Mouse (Mus musculus): ENCODE results near the gene Wdr81.
"Not testable (repeated sequence)": the region's sequence is repeated elsewhere in the genome, so short reads cannot be mapped to it uniquely, and the experiment has no call there.

The Wdr81 gene

DNA sequence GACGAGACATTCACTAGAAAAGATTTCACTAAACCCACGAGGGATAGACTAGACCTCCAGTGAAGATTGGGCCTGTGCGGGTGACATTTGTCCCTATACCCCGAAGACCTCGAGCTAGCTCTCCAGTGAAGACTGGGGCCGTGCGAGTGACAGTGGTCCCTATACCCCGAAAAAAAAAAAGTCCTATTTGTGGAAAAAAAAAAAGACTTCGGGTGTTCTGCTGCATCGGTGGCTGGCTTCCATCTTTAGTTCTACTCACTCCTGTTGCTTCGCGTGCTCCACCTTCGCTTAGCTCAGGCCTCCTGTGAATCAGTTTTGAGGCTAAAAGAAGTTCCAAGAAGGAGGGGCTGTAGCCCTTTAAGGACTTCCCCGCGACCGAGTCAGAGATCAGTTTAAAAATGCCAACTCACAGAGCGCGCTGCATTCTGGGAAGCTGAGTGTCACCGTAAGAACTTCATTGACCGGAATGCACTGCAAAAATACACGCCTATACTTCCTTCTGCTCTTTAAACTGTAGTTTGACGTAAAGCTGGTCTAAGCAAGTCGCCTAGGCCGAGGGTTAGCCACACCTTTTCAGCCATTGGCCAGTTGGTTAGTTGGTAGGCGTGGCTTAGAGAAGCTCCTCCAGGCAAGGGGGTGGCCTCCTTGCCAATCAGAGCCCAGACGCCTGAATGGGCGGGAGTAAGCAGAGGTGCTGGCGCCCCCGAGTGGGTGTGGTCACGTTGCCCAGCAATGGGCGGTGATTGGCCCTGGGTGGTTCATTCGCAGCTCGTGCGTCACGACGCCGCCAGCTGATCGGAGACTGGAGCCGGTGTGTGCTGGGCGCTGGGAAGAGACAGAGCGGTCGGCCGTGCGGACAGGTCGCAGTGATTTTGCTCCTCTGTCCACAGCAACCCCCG is 6.6 kb upstream of the Wdr81 start, which contains the start of gene Tlcd2:
Tlcd2 (plus strand) TSS at position 872 of the 899 bp plus-strand sequence.
- DNase-seq (ENCODE audit: inconsistent ontology term), result peak; percentile 100

DNA sequence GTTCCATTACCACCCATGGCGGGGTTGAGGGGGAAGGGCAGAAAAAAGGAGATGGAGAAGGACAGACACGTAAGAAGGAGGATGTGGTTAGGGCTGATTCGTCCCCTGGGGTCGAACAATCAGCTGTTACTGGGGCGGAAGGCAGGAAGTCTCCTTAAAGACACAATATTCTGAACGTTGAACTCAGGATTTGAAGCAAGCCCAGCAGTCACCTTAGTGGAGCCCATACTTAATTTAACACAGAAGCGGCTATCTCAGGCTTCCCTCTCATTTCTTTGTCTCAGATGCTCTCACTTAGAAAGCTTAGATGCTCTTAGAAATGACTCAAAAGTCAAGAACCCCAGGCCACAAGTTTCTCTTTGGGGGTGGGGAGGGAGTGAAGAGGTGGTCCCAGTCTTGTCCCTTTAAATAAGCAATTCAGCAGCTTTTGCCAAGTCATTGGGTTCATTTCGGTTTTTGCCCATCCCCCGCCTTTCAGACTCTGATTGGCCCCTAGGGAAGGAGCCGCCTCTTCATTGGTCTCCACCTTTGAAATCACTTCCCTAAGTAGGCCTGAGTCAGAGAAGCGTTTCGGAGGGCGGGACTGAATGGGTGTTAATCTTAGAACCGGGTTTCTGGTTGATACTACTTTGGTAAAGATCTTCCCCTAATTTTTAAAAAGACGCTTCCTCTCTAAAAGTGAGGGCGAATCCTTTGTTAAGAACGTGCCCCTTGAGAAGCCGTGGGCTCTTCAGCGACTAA is 5.8 kb upstream of the Wdr81 start:
- peak; percentile 93 for DNase-seq (ENCODE audit: inconsistent ontology term)

DNA sequence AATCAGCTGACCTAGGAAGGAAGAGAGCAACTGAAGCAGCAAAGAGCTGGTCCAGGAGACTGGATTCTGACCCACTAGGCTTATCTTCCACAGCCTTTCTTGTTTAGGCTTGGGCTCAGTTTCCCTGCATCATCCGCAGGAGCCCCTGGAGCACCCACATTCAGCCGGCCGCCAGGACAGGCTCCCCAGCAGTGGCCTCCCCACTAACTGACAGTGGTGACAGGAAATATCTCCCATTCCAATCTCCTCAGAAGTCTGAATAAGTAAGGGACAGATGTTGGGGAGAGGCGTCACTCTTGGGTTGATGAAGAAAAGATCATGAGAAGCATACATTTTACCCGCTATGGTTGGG is 5.2 kb upstream of the Wdr81 start:
- no peak for DNase-seq (ENCODE audit: inconsistent ontology term)

DNA sequence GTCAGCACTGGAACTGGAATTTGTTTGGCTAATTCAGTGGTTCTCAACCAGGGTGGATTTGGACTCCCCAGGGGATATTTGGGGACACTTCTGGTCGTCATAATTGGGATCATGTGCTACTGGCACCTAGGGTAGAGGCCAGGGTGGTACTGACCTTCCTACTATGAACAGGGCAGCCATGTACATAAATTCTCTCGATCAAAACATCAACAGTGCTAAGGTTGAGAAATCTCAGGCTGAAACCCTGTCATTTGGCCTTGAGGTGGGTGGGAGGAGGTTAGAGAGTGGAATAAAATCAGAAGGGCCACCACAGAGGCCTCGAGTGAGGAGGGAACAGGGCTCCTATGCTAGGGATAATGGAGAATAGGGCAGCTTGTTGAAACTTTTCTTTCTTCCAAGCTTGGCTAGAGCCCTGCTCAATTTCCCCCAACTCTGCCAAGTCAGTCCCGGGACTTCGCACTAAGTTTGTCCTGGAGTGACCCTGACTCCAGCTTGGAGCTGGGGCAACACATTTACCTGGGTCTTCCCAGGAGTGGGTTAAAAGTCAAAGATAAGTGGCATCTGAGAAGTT is 4.7 kb upstream of the Wdr81 start:
- peak; percentile 16 for DNase-seq (ENCODE audit: inconsistent ontology term)

DNA sequence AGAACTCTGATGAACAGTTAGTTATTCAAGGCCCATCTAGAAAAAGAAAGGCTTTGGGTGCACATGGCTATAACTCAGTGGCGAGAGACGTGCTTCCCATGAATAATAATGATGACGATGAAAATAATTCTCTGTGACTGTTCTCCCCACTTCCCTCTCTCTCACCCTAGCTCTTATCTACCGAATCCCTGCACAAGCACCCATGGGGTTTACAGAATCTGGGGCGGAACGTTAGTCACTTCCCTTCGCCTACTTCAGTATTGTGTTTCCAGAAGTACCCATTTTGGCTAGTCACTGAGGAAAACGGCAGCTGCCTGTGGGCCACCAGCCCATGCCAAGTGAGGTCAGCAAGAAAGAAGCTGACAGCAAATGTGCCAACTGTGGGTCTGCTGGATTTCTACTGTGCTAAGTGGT is 4.1 kb upstream of the Wdr81 start:
- peak; percentile 73 for DNase-seq (ENCODE audit: inconsistent ontology term)

DNA sequence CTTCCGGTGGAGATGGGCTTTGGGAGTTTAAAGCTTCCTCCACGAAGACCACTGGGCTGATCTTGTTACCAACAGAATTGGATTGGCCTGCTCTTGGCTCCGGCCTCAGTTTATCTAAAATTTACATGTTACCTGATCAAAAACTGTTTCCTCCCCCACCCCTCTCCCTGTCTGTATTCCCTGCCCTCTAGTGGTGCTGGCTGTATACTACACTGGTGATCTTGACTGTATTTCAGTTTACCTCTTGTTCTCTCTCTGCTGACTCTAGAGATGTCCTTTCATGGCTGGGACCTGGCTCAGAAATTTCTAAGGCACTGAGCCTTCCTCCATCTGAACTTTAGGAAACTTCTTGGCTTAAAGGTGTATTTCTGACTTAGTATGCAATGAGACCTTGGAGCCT is 3.7 kb upstream of the Wdr81 start:
- DNase-seq (ENCODE audit: inconsistent ontology term), result peak; percentile 29

DNA sequence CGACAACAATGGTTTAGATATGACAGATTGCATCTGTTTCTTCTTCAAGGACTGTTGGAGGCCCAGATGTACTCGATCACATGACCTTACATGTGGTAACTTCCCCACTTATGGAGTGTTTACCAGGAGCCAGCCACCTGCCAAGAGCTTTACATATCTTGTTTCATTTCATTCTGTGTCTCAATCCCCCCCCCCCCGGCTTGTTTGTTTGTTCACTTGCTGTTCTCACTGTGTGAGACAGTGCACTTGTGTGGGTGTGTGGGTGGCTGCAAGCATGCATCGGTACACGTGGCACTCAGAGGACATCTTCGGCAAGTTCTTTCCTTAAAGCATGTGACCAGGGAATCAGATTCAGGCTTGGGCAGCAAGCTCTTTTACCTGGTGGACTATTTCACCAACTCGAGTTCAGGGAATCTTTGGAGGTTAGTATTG is 1.9 kb upstream of the Wdr81 start:
- no peak for DNase-seq (ENCODE audit: inconsistent ontology term)

DNA sequence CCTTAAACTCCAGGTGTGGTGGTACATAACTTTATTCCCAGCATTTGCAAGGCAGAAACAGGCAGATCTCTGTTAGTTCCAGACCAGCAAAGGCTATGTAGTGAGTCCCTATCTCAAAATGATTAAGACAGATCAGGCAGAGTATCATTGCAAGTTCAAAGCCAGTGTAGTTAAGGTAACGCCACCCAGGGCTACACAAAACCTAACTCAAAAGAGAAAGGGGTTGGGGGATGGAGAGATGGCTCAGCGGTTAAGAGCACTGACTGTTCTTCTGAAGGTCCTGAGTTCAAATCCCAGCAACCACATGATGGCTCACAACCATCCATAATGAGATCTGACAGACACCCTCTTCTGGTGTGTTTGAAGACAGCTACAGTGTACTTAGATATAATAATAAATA is 1.5 kb upstream of the Wdr81 start:
- DNase-seq (ENCODE audit: inconsistent ontology term), result not testable (repeated sequence)

DNA sequence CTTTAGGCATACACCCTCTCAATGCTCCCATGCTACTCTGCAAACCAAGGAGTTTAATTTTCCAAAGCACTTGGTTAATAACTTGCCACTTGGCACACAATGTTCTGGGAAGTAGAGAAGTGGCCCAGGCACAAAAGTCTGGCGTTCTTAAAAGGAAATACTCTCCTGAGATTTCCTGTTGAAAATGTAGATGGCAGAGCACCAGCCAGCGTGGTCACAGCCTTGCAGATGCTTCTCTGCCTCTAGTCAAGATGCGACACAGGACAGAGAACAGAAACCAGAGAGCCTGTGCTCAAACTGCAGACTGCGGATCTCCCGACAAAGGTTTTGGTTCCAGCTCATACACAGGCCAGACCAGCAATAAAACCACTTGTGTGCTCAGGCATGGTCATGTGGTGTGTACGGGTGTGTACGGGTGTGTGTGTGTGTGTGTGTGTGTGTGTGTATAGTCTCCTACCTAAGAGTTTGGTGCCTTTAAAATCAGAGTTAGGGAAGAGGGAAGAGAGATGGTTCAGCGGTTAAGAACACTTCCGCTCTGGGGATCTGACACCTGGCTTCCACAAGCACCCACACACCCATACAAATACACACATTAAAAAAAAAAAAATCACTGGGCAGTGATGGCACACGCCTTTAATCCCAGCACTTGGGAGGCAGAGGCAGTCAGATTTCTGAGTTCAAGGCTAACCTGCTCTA is 672 bp upstream of the Wdr81 start:
- DNase-seq (ENCODE audit: inconsistent ontology term), result no peak

DNA sequence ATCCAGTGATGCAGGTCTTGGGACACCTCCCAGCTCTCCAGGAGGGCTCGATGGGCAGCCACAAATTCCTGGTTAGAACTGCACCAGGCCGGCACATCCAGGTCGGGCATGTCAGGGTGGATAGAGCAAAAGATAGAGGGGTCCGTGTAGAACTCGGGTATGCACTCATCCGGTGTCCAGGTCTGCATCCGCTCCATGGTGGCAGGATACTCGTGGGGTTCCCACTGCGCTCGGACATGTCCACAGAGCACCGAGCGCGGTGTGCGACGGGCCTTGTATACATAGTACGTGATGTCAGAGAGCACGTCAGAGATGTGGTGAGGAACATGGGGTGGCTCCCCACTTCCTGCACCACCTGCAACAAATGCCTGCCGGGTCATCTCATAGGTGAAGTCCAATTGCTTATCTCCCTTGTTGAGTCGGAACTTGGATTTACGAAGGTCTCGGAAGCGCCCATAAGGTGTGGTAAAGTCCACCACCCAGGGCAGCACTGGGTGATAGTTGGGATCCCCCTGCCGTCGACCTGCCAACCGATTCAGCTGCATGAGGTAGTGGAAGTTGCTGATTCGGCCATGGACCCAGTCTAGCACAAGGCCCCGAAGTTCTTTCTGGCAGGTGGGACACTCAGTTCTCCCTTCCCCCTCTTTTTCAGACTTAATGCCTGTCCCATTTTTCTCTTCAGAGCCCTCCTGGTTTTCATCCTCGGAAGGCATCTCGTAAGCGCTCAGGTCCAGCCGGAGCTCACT is 1.5 kb downstream of the Wdr81 start:
- DNase-seq (ENCODE audit: inconsistent ontology term), result no peak

DNA sequence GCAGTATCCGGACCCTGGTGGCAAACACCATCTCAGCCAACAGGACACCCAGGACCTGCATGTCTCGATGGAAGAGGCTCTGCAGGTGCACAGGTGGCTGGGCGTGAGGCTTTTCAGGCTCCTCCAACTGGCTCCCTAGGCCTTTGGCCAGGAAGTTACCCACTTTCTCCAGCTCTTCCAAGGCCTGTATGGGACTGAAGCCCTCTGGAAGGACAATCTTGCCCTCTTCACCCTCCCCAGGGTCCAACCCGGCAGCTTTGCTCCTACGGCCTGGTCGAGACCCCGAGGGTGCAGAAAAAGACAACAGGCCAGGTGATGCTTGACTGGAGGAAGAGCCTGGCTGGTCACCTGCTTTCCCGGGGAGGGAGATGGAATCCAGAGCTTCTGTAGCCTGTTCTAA is 2.4 kb downstream of the Wdr81 start:
- no peak for DNase-seq (ENCODE audit: inconsistent ontology term)

DNA sequence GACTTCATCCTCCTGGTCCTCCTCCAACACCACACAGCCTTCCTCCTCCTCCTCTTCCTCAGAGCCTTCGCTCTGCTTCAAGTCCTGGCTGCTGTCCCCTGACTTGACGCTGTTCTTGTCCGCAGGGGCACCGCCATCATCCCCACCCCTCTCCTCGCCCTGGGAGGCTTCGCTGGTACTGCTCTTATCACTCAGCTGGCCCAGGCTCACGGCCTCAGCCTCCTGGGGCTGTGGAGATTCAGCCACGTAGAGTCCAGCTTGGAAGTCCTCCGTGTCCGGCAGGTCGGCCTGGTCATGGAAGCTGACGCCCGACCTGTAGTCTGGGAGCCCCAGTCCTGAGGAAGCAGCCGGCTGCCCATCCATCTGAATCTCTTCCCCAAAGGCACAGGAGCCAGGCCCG is 3.6 kb downstream of the Wdr81 start:
- DNase-seq (ENCODE audit: inconsistent ontology term), result no peak

DNA sequence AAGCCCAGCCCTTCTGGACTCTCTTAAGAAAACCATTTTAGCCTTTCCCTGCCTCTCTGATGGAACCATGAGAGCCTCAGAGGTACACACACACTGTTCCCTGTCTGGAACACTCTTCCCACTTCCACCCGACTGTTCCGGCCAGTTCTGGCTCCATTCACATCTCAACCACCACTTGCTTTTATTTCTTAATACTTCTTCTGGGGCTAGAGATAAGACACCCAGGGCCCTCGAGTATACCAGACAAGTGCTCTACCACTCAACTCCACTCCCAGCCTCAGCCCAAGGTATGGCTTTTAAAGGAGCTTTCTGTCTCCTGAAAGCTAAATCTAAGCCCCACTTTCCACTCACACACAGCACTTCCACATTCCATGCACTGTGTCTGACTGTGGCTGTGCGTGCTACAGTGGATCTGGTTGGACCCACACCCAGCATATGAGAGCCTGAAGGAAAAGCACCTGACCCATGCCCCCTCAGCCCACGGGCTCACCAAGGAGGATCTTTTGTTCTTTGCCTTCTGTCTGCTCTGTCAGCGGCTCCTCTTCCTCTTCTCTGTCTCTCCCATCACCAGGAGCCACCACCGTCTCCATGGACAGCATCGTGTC is 4.1 kb downstream of the Wdr81 start:
- no peak for DNase-seq (ENCODE audit: inconsistent ontology term)

DNA sequence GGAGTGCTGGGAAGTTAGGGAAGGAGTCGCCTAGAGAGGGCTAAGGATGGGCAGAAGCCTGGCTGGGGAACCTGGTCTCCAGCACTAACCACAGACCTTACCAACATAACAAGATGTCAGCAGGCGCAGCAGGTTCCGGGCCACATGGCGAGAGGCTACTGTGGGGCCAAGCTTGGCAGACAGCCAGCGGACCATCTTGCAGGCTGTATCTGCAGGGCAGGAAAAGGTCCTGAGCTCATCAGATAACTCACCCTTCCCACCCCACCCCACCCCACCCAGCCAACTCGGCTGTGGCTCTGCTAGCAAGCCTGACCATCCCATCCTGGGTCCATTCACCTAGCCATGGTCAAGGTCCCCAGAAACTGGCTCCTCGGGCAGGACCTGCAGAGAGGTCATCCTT is 4.8 kb downstream of the Wdr81 start:
- no peak for DNase-seq (ENCODE audit: inconsistent ontology term)

DNA sequence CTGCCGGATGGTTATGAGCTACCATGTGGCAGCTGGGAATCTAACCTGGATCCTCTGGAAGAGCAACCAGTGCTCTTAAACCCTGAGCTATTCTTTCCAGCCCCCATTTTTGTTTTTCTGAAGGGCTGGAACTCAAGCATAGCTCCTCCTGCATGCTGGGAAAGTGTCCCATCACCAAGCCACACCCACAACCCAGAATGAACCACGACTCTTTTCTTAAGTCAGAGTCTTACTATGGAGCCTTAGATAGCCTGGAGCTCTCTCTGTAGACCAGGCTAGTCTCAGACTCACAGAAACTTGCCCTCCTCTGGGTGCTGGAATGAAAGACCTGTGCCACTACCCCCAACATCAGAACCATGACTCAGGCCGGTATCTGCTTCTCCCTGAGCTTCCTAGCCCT is 5.9 kb downstream of the Wdr81 start:
- no peak for DNase-seq (ENCODE audit: inconsistent ontology term)

DNA sequence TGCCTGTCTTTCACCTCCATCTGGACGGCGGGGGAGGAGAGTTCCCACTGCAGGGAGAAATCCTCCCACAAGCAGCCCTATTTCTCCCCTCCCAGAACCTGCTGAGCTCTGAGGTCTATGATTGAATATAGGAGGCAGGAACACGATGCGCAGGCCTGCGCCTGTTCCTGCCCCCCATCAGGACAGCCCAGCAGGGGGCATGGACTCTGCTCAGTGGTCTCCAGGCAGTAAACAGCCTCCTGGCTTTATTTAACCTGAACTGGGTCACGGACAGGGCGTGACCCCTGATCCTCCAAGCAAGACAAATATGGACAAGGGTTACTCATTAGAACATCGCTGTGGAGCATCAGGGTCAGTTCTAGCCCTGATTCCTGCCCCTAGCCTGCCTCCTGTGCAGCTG is 10.8 kb downstream of the Wdr81 start:
- DNase-seq (ENCODE audit: inconsistent ontology term), result no peak

DNA sequence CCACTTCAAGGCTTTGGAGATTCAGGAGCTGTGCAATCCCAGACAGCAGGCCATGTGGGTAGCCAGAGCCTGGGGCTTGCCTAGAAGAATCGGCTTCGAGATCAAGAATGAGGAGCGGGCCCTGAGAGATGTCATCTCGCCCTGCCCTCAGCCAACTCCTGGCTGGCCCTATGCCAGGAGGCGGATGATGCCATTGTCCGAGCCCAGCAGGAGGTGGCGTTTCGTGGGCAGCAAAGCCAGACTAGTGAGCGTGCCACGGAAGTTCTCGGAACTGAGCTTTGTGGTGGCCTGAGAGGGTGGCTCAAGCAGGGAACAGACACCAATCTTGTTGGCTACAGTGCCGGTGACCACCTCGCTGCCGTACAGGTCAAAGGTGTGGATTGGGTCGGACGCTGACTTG is 12.9 kb downstream of the Wdr81 start:
- DNase-seq (ENCODE audit: inconsistent ontology term), result peak; percentile 88

DNA sequence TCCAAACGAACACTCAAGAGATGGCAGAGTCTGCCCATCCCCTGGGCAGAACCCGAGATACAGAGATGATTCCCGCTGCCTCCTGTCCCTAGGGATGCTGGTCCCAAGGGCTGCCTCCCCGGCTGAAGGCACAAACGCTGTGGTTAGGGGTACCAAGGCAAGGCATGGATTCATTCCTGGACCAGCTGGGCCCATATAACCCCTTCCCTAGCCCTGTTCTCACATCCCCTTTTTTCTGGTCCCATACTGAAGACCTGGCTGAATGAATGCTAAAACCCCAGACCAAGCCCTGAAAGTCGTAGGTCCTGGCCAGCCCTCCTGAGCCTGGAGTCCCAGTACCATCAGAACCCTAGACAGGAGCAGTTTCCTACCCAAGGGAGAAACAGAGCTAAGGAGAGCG is 13.5 kb downstream of the Wdr81 start:
- no peak for DNase-seq (ENCODE audit: inconsistent ontology term)

DNA sequence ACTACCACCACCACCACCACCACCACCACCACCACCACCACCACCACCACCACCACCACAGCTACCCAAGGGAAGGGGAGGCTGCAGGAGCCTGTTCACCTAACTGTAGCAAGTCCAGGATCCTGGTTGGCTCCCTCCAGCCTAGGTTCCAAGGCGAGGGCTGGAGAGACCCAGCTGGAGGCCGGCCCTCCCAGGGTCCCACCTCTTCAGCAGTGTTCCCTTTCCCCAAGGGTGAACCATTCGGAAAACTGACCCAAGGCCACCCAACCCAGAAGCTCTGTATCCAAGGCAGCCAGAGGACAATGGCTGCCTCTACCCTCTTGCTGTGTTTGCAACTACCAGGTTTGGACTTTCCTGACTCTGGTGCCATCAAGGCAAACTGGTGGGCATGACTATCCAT is 14.6 kb downstream of the Wdr81 start:
- DNase-seq (ENCODE audit: inconsistent ontology term), result no peak

DNA sequence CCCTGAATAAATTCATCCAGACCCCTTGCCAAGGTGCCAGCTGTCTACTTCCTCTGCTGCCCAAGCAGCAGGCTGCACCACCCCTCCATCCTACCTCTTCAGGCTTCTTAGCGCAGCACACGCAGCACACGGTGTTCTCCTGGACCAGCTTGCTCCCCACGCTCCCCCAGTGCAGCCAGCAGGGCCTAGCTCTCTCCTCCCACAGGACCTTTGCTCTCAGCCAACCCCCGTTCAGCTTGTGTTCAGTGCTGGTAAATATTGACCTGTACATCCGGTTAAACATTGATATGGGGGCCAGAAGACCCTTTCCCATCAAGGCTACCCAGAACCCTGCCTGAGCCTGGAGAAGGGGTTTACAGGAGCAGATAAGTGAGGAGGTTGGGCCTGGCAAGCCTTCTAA is 15.2 kb downstream of the Wdr81 start, which contains the start of gene Serpinf2:
Serpinf2 (minus strand) TSS at position 229 of the 400 bp plus-strand sequence.
- DNase-seq (ENCODE audit: inconsistent ontology term), result no peak

DNA sequence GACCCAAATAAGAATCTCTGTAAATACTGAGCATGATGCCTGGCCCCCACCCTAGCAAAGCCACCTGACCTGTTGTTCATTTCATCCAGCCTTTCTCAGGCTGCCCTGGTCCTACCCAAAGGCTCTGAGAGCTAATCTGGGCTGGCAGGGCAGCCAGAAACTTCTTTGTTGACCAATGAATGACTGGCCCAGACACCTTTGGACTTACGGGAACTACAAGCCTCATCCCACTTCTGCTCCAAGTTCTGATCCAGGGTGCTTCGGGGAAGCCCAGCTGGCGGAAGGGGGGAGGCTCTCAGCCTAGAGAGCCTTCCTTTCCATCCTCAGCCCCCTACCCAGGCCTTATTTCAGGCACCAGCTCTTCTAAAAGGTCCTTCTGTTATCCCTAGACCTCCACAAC is 15.7 kb downstream of the Wdr81 start:
- DNase-seq (ENCODE audit: inconsistent ontology term), result no peak
